Mouse (Mus musculus): ENCODE measurements around the gene Car4.

Gene Car4

DNA sequence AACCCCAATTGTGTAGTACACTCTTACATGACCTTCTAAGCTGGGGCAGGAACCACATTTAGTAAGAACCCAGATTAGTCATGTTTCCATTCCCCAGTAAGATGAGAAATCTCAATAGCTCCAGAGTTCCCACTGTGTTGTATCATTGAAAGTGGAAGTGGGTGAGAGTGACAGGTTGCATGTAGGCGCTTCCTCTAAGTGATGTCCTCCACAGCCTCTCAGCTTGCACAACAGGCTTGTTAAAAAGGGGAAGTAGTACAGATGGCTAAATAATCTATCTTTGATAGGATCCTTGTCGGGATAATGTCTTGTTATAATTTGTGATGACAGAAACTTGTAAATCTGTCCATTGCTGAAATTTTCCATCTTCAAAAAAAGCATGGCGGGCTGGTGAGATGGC lies 46.0 kb downstream of the Car4 start:
- no peak for DNase-seq (ENCODE audit: low spot score in 2 of 2)

DNA sequence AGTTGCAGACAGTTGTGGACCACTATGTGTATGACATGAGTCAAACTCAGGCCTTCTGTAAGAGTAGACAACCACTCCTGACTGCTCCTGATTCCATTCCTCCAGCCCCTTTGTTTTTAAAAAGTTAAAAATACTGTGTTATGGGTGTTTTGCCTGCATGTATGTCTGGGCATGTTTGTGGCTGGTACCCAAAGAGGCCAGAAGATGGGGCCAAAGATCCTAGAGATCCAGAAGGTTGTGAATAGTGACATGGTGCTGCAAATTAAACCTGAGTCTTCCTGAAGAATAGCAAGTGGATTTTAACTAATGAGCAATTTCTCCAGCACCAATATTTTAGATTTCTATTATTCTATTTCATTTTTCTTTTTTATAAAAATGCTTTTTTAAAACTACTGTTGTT lies 55.5 kb downstream of the Car4 start:
- DNase-seq (ENCODE audit: low spot score in 2 of 2) = no peak
